Mouse (Mus musculus): ENCODE results near the gene Rnpep.

The Rnpep gene

DNA sequence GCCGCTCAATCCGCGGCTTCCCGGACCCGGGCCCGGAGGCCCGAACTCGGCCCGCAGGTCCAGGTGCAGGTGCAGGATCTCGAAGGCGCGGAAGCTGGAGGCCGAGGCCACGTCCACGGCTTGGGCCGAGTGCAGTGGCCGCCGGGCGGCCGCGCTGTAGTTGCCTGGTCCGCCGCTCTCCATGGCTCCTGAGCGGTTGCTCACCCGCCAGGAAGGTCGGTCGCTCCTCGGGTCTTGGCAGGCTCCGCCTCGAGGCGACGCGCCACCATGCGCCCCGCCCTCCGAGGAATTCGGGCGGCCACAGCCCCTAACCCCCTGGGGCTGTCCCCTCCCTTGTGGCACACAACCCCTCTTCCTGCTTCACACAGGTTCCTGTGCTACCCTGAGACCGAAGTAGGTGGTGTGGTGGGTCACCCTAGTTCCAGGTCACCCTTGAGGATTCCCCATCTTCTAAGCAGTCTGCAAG lies at the start of gene Rnpep:
Gene Rnpep, minus strand, starts transcription at position 259 of the 466 bp plus-strand sequence.
- peak; percentile 79 for DNase-seq (ENCODE audit: low spot score)

DNA sequence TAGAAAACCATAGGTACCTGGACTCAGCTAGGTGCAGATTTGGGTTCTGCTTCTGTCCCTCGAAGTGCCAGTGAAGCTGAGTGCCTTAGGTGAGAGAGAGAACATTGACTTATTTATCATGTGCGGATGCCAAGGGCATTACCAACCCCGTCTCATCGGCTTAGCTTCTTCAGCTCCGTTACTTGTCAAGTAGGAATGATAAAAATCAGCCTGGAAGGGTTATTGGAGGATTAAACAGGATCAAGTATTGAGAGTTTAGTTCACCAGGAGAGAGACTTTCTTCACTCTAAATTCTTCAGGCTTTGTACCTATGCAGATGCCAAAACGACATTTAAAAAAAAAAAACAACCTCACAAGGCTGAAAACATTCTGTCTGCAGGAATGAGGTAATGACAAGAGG lies 46.7 kb upstream of the Rnpep start:
- no peak for DNase-seq (ENCODE audit: low spot score)

DNA sequence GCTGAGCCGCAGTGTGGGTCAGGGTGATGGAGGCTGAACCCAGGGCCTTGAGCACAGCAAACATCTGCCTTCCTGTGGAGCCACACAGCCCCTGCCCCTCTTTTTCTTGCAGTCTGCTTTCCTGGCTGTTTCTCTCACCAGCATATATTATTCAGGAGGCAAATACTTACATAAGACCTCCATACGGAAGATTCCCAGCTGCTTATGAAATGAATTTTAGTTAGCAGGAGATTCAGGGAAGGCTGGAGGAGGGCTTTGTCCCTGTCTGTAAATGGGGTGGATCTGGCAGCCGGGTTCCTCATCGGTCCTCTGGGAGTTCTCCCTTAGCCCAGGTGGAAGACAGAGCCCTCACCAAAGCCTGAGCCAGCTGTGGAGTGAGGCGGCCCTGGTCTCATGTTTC lies 44.5 kb upstream of the Rnpep start:
- no peak for DNase-seq (ENCODE audit: low spot score)

GRCm38 (mm10) chr1:135325934-135326333 lies 42.0 kb upstream of the Rnpep start:
- DNase-seq (ENCODE audit: low spot score) = no peak

DNA sequence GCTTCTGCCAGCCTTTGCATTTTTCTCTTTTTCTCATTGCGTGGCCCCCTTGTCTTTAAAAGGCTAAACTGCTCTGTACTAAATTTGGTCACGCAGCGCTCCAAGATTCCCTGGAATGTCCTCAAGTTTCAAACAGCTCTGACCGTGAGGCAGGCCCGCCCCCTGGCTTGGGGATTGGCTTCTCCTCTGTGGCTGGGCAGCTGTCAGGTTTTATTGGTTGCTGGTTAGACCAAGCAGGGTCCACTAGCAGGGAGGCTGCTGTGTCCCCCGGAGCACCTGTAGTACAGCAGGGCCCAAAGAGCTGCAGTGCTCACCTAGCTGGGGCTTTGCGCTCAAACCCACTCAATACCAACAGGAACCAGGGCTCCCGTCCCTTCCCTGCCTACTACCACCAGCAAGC lies 40.7 kb upstream of the Rnpep start, which contains the start of gene Lmod1:
Gene Lmod1, plus strand, starts transcription at position 237 of the 400 bp plus-strand sequence.
- peak; percentile 46 for DNase-seq (ENCODE audit: low spot score)

GRCm38 (mm10) chr1:135323367-135323901 lies 39.5 kb upstream of the Rnpep start:
- DNase-seq (ENCODE audit: low spot score) = no peak

GRCm38 (mm10) chr1:135313284-135314031 lies 29.6 kb upstream of the Rnpep start, which contains the start of gene Timm17a:
TSS of gene Timm17a (minus strand) at chr1:135313778.
- DNase-seq (ENCODE audit: low spot score) = peak; percentile 96

DNA sequence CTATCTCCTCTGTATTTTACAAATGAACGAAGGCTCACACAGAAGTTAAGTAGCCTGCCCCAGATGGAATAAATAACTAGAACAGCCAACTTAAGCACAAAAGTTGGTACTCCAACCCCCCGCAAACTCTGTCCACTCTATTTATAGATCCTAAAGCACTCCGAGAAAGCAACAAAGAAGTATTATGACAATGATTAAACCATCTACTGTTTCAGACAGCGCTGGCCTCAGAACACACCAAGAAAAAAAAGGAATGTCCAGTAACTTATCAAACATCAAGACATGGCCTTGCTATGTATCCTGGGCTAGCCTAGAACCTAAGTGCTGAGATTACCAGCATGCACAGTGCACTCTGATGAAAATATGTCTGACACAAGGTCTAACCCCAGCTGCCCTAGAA lies 28.3 kb upstream of the Rnpep start:
- DNase-seq (ENCODE audit: low spot score) = no peak

GRCm38 (mm10) chr1:135311356-135311755 lies 27.5 kb upstream of the Rnpep start:
- DNase-seq (ENCODE audit: low spot score) = no peak

- no peak for DNase-seq (ENCODE audit: low spot score)
Observed at GRCm38 (mm10) chr1:135290908-135291307, 7.0 kb upstream of the Rnpep start.

DNA sequence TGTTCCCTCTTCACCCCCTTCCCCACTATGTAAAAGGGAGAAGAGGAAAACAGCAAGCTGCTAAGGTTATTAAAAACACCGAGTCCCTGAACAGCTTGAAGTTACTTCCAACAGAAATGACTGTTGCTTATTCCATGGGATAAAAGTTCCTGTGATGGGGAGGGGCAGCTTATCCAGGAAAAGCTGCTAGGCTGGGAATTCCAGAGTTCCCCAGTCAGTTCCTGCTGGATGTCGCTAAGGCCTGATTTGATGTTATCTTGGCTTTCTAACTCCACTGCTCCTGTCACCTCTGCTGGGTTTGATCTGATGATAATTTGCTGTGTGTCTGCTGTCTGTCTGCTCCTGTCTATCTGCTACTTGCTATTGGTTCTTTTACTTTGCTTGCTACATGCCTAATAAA lies 2.4 kb upstream of the Rnpep start:
- DNase-seq (ENCODE audit: low spot score) = no peak

GRCm38 (mm10) chr1:135283287-135283825 lies 528 bp downstream of the Rnpep start:
- no peak for DNase-seq (ENCODE audit: low spot score)

DNA sequence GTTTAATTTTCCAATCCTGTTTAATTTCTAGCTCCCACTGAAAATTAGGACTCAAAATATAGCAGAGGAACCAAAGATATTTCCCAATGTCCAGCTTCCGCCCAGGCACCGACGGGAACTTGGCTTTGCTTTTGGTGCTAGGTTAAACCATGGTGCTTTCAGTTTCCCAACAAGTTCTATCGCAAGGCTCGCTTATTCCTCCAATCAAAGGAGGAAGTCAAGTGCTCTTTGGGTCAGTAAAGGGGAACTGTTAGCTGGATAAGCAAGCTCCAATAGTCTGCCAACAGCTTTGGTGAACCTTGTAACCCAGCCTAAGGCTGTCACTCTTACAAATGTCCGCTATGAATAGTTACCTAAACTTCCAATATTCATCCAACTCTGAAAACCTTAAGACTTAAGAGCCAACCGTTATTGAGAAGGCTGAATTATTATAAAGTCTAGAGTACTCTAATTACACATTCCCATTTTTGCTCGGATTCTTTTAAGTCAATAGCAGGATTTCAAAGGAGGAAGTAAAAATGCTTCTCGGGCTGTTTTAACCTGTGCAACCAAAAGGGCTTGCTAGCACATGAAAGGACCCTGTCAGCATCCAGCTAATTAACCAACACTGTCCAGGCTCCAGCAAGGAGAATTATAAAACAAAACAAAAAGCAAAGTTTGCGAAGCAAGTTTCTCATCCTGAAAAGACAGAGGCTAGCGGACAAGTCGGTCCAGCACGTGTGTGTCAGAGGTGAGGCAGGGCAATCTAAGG lies 1.2 kb downstream of the Rnpep start:
- DNase-seq (ENCODE audit: low spot score) = no peak

DNA sequence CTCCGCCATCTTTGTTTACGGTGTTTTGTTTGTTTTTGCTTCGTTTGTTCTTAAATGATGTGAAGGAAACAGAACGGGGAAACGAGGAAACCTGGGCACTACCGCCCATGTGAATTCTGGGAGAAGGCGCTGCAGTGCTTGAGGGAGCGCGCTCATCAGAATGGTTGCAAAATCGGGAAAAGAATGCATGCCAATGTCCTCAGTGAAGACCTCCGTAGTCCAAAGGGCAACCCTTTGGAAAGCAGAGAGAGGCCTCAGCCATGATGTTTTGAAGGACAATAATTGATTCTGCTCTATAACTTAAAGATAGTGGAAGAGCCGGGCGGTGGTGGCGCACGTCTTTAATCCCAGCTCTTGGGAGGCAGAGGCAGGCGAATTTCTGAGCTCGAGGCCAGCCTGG lies 2.0 kb downstream of the Rnpep start:
- no peak for DNase-seq (ENCODE audit: low spot score)

DNA sequence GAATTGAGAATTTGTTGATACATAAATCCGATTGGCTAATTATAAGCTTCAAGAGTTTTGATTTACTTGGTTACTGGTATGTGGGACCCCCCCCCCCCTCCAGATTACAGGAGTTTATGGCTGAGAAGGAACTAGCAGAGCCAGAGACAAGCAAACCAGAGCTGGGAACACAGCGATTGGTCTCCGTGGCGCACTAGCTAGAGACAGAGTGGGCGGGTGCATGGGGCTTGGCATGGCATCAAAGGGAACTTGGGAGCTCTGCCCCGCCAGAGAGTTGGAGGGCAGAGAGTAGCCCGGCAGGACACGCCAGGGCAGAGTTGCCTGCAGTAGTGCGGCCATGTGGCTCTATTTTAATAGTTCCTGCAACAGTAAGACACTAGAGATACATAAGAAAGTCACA lies 3.2 kb downstream of the Rnpep start:
- no peak for DNase-seq (ENCODE audit: low spot score)

DNA sequence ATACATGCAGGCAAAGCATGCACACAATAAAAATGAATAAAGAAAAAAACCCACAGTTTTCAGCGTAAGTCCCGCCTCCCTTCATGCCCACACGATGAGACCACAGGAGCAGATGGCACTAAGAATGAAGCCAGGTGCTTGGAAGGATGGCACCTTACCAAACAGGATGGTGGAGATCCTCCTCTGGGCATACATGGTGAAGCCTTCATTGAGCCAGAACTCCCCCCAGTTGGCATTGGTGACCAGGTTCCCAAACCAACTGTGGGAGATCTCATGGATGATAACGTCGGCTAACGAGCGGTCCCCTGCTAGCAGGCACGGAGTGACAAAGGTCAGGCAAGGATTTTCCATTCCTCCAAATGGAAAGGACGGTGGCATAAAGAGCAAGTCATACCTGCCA lies 12.5 kb downstream of the Rnpep start:
- DNase-seq (ENCODE audit: low spot score) = no peak

GRCm38 (mm10) chr1:135267663-135268446 lies 16.0 kb downstream of the Rnpep start:
- no peak for DNase-seq (ENCODE audit: low spot score)

DNA sequence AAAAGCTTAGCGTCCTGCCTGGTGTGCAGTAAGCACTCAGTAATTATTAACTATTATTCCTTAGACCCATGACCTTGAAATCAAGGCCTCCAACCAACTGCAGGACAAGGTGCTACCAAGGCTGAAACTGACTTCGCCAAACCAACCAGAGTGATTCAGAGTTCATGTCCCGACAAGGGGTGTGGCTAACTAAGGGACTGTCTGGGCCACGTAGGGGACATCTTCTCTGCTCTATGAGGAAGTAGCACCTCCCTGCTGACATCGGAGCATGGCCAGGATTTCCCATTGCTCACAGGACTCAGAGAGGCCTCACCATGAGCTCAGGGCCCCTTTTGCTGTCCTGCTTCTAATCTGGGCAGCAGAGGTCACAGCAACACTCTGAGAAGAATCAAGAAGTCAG lies 18.1 kb downstream of the Rnpep start:
- DNase-seq (ENCODE audit: low spot score) = no peak

GRCm38 (mm10) chr1:135263316-135263715 lies 20.6 kb downstream of the Rnpep start:
- no peak for DNase-seq (ENCODE audit: low spot score)

- no peak for DNase-seq (ENCODE audit: low spot score)
Observed at GRCm38 (mm10) chr1:135262329-135262728, 21.6 kb downstream of the Rnpep start.

DNA sequence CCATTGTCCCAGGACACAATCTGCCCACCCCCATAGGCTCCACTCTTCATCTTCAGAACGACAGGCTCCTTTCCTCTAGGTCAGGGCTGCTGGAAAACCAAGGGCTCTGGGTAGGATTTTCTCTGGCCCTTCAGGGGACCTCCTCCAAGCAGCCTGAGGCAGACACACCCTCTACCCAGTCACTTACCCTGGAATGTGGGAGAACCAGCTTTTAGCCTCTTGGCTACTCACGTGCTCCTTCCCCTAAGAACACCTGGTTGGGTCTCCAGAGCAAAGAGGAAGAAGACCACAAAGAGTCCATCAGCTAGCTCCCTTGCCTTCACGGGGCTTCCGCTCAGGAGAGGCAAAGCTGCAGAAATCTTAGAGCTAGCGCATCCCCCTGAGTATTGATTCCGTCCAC lies 23.0 kb downstream of the Rnpep start:
- no peak for DNase-seq (ENCODE audit: low spot score)

DNA sequence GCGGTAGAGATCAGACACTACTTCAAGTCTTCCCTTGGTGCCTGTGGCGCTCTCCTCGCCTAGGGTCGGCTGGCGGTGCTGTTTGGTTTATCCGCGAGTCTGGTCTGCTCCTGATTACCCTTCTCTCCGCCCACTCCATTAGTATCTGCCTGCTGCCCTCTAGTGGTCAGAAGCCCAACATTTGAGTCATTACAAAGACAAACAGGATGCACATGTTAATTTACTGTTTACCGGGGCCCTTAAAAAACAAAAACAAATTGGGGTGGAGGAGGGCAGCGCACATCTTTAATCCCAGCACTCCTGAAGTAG lies 24.8 kb downstream of the Rnpep start:
- peak; percentile 92 for DNase-seq (ENCODE audit: low spot score)

All from retina, embryonic 14.5 days (tissue).